Mouse (Mus musculus) limb, embryonic 14.5 days (tissue): ENCODE data around the gene Fam219a. TPM values are rescaled to one million over a fixed set of nuclear protein-coding genes. Genes with fewer than 3 reads are reported as not detected.

Experiments used
- ATAC-seq: fragments of 200-750 bp; cut with Nextera tagmentation; 2 replicates; pipeline ENCODE4 v1.8.0; 2017; ENCODE audit warnings: low read depth, moderate number of reproducible peaks, moderate TSS enrichment; ENCODE audit not compliant: low FRiP score
- DNase-seq: peaks from one replicate; pipeline ENCODE4 v3.0.0-alpha.2; 2015; ENCODE audit warnings: low spot score
- H3K27ac ChIP-seq: fragments of 300-500 bp; sonication (generic); replicated peaks from 2 replicates; pipeline ENCODE4 v1.5.1; 2014; ENCODE audit warnings: low read depth, mild to moderate bottlenecking, low read length, moderate library complexity, mixed read lengths
- H3K27me3 ChIP-seq: fragments of 300-500 bp; sonication (generic); 2 replicates; pipeline ENCODE4 v1.6.1; 2014; ENCODE audit warnings: low read length, mixed read lengths; ENCODE audit not compliant: control insufficient read depth, insufficient read depth
- H3K36me3 ChIP-seq: fragments of 300-500 bp; sonication (generic); 2 replicates; pipeline ENCODE4 v1.6.1; 2014; ENCODE audit warnings: mild to moderate bottlenecking, low read length, moderate library complexity, mixed read lengths; ENCODE audit not compliant: control insufficient read depth, insufficient read depth
- H3K4me1 ChIP-seq: fragments of 300-500 bp; sonication (generic); 2 replicates; pipeline ENCODE4 v1.6.1; 2014; ENCODE audit warnings: antibody characterized with exemption, low read length, mixed read lengths; ENCODE audit not compliant: control insufficient read depth, insufficient read depth
- H3K4me2 ChIP-seq: fragments of 300-500 bp; sonication (generic); replicated peaks from 2 replicates; pipeline ENCODE4 v1.6.1; 2014; ENCODE audit warnings: low read depth, mild to moderate bottlenecking, low read length, moderate library complexity; ENCODE audit not compliant: severe bottlenecking
- H3K4me3 ChIP-seq: fragments of 300-500 bp; sonication (generic); replicated peaks from 2 replicates; pipeline ENCODE4 v1.5.1; 2014; ENCODE audit warnings: low read length
- H3K9ac ChIP-seq: fragments of 300-500 bp; sonication (generic); 2 replicates; pipeline ENCODE4 v1.6.1; 2014; ENCODE audit warnings: mild to moderate bottlenecking, low read depth, low read length, moderate library complexity; ENCODE audit not compliant: severe bottlenecking
- H3K9me3 ChIP-seq: fragments of 300-500 bp; sonication (generic); 2 replicates; pipeline ENCODE4 v1.6.1; 2016; ENCODE audit warnings: low read length; ENCODE audit not compliant: control insufficient read depth
- POLR2A ChIP-seq: fragments of 200-500 bp; IDR thresholded peaks from 2 replicates; pipeline ENCODE4 v1.8.0; 2012; ENCODE audit warnings: inconsistent platforms, mild to moderate bottlenecking, moderate library complexity, borderline replicate concordance; ENCODE audit not compliant: insufficient read depth, insufficient read length; ENCODE audit errors: extremely low read depth
- WGBS: fragments of 180-500 bp; shearing (Covaris S2); extraction: QIAGEN DNeasy Blood & Tissue Kit; methylation state at CpG from one replicate; pipeline ENCODE4 v1.1.7; 2014; 5-methylcytosine and 5-hydroxymethylcytosine counted together
- polyA plus RNA-seq, 2 experiments: library from polyadenylated mRNA; depleted of rRNA in 1 of 2; stranded (reverse) in 1 of 2; unstranded in 1 of 2; fragments of >200 nt; fragmentation: Nextera tagmentation in 1 of 2; extraction: Ambion mirVana in 1 of 2; gene quantifications; 2 replicates each; pipeline versions ENCODE4 v1.2.1 to v1.2.3; 2012 to 2014

The Fam219a gene
- polyA plus RNA-seq, 2 experiments: 2.4 to 13.7 TPM

- Histone ChIP-seq H3K4me1 (no peaks in the 10 kb centered on the region), H3K27ac (no peak overlapping the region), H3K9me3 (no peaks in the 10 kb centered on the region), H3K36me3 (no peaks in the 10 kb centered on the region), H3K4me2 (no peak overlapping the region), H3K27me3 (peaks cover 5% of the 10 kb centered on the region; the same call in 1 of the 2 replicates), H3K9ac (no peak overlapping the region), H3K4me3 (no peak overlapping the region)
- no peak for ATAC-seq
- 75% methylated on average over 10 of the region's 10 CpGs for WGBS
- TF ChIP-seq POLR2A: no peak
- no peak for DNase-seq
Observed at GRCm38 (mm10) chr4:41609681-41610593, 40.6 kb upstream of the Fam219a start.

GRCm38 (mm10) chr4:41606784-41607183 lies 37.4 kb upstream of the Fam219a start:
- DNase-seq: peak; percentile 90
- H3K4me3 ChIP-seq: no peak overlapping the region
- H3K27ac ChIP-seq: no peak overlapping the region
- no peaks in the 10 kb centered on the region for H3K9me3 ChIP-seq
- TF ChIP-seq POLR2A: no peak
- H3K4me1 ChIP-seq: no peaks in the 10 kb centered on the region
- 26% methylated on average over 4 of the region's 4 CpGs for WGBS
- H3K9ac ChIP-seq: no peak overlapping the region
- H3K27me3 ChIP-seq: peaks cover 10% of the 10 kb centered on the region; the same call in 1 of the 2 replicates
- ATAC-seq: no peak
- no peaks in the 10 kb centered on the region for H3K36me3 ChIP-seq
- H3K4me2 ChIP-seq: no peak overlapping the region

GRCm38 (mm10) chr4:41604476-41605396 lies 35.4 kb upstream of the Fam219a start:
- DNase-seq (no peak), ATAC-seq (no peak)
- Histone ChIP-seq H3K4me3 (no peak overlapping the region), H3K27ac (no peak overlapping the region), H3K4me1 (no peaks in the 10 kb centered on the region), H3K9ac (no peak overlapping the region), H3K4me2 (no peak overlapping the region), H3K27me3 (peaks cover 10% of the 10 kb centered on the region; the same call in 1 of the 2 replicates), H3K9me3 (no peaks in the 10 kb centered on the region), H3K36me3 (no peaks in the 10 kb centered on the region)
- no peak for TF ChIP-seq POLR2A
- WGBS: 52% methylated on average over 8 of the region's 8 CpGs

- Histone ChIP-seq H3K4me3 (no peak overlapping the region), H3K9ac (no peak overlapping the region), H3K27me3 (peaks cover 10% of the 10 kb centered on the region; the same call in 1 of the 2 replicates), H3K4me2 (no peak overlapping the region), H3K36me3 (no peaks in the 10 kb centered on the region), H3K9me3 (no peaks in the 10 kb centered on the region), H3K27ac (no peak overlapping the region), H3K4me1 (no peaks in the 10 kb centered on the region)
- WGBS: 76% methylated on average over 4 of the region's 4 CpGs
- ATAC-seq: no peak
- TF ChIP-seq POLR2A: no peak
- DNase-seq: no peak
Observed at GRCm38 (mm10) chr4:41602818-41603217, 33.5 kb upstream of the Fam219a start.

GRCm38 (mm10) chr4:41583353-41583752 lies 14.0 kb upstream of the Fam219a start:
- TF ChIP-seq POLR2A: no peak
- Histone ChIP-seq H3K4me2 (no peak overlapping the region), H3K27me3 (no peaks in the 10 kb centered on the region), H3K9ac (no peak overlapping the region), H3K36me3 (no peaks in the 10 kb centered on the region), H3K27ac (no peak overlapping the region), H3K4me1 (no peaks in the 10 kb centered on the region), H3K9me3 (no peaks in the 10 kb centered on the region), H3K4me3 (no peak overlapping the region)
- ATAC-seq (no peak), DNase-seq (no peak)
- 86% methylated on average over 7 of the region's 7 CpGs for WGBS
